Mouse (Mus musculus): ENCODE measurements around the gene Icam4.

DNA sequence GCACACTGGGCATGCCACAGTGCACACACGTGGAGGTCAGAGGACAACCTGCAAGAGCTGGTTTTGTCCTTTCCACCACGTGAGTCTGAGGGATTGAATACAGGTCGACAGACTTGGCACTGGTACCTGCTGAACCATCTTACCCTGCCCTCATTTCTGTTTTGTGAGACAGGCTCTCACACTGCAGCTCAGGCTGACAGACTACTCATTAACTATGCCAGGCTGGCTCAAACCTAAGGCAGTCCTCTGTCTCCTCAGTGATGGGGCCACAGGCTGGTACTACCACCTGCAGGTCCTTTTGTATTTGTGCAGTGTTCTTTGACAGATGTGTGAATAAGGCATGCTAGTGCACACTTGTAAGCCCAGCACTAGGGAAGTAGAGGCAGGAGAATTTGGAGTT lies 34.1 kb upstream of the Icam4 start:
- no peak for TF ChIP-seq MAX (IDR thresholded peaks at IDR 0.05)
- no peak for TF ChIP-seq CTCF (IDR thresholded peaks at IDR 0.05; ENCODE audit: control insufficient read depth, insufficient read depth, insufficient read length)
- TF ChIP-seq USF1 (IDR thresholded peaks at IDR 0.05; ENCODE audit: low read depth) = no peak
- no peak for TF ChIP-seq MYOG (IDR thresholded peaks at IDR 0.05; ENCODE audit: control insufficient read depth, extremely low read depth, insufficient read length)
- no peak for TF ChIP-seq MYOD1 (IDR thresholded peaks at IDR 0.05; ENCODE audit: control insufficient read depth, insufficient read length, low read depth)
